Mouse (Mus musculus) embryonic facial prominence, embryonic 14.5 days (tissue): ENCODE results near the gene Olfr281. TPM values are rescaled to one million over a fixed set of nuclear protein-coding genes. Genes with fewer than 3 reads are reported as not detected.
"Not testable (repeated sequence)": the region's sequence is repeated elsewhere in the genome, so short reads cannot be mapped to it uniquely, and the experiment has no call there.

Source experiments
- ATAC-seq: fragments of 200-750 bp; cut with Nextera tagmentation; 2 replicates; pipeline ENCODE4 v1.8.0; 2017; ENCODE audit warnings: low read depth, moderate number of reproducible peaks, moderate TSS enrichment
- DNase-seq: peaks from one replicate; pipeline ENCODE4 v3.0.0-alpha.2; 2015; ENCODE audit warnings: low spot score
- H3K27ac ChIP-seq: fragments of 300-500 bp; sonication (generic); replicated peaks from 2 replicates; pipeline ENCODE4 v1.5.1; 2014; ENCODE audit warnings: low read depth, mild to moderate bottlenecking, low read length, moderate library complexity
- H3K27me3 ChIP-seq: fragments of 300-500 bp; sonication (generic); replicated peaks from 2 replicates; pipeline ENCODE4 v1.6.1; 2014; ENCODE audit warnings: low read length; ENCODE audit not compliant: control insufficient read depth, insufficient read depth
- H3K36me3 ChIP-seq: fragments of 300-500 bp; sonication (generic); 2 replicates; pipeline ENCODE4 v1.6.1; 2014; ENCODE audit warnings: low read length, mixed read lengths; ENCODE audit not compliant: control insufficient read depth, insufficient read depth
- H3K4me1 ChIP-seq: fragments of 300-500 bp; sonication (generic); 2 replicates; pipeline ENCODE4 v1.6.1; 2014; ENCODE audit warnings: antibody characterized with exemption, low read length; ENCODE audit not compliant: control insufficient read depth, insufficient read depth
- H3K4me2 ChIP-seq: fragments of 300-500 bp; sonication (generic); 2 replicates; pipeline ENCODE4 v1.6.1; 2014; ENCODE audit warnings: low read depth, mild to moderate bottlenecking, low read length, moderate library complexity, mixed read lengths
- H3K4me3 ChIP-seq: fragments of 300-500 bp; sonication (generic); 2 replicates; pipeline ENCODE4 v1.5.1; 2014; ENCODE audit warnings: low read depth, mild to moderate bottlenecking, low read length
- H3K9ac ChIP-seq: fragments of 300-500 bp; sonication (generic); 2 replicates; pipeline ENCODE4 v1.6.1; 2014; ENCODE audit warnings: low read depth, mild to moderate bottlenecking, low read length, moderate library complexity, mixed read lengths
- H3K9me3 ChIP-seq: fragments of 300-500 bp; sonication (generic); 2 replicates; pipeline ENCODE4 v1.6.1; 2016; ENCODE audit warnings: low read length; ENCODE audit not compliant: control insufficient read depth
- WGBS: fragments of 180-500 bp; shearing (Covaris S2); extraction: QIAGEN DNeasy Blood & Tissue Kit; methylation state at CpG from one replicate; pipeline ENCODE4 v1.1.7; 2014; 5-methylcytosine and 5-hydroxymethylcytosine counted together
- polyA plus RNA-seq: library from polyadenylated mRNA; unstranded; fragments of >200 nt; fragmentation: Nextera tagmentation; extraction: Ambion mirVana; gene quantifications from 2 replicates; pipeline ENCODE4 v1.2.1, GENCODE M21; 2014

Olfr281 gene
- polyA plus RNA-seq, 1 experiment from 2014 or later, result 0.22 TPM

GRCm38 (mm10) chr15:98424326-98424725, 28.1 kb upstream of the Olfr281 start:
- no peak overlapping the region for H3K9ac ChIP-seq
- DNase-seq, result peak; percentile 2
- no peak overlapping the region for H3K4me3 ChIP-seq
- H3K4me2 ChIP-seq, result peak overlapping the region; percentile 8; the same call in 1 of the 2 replicates
- WGBS, result 34% methylated on average over 14 of the region's 14 CpGs
- H3K36me3 ChIP-seq, result no peaks in the 10 kb centered on the region
- no peak overlapping the region for H3K27ac ChIP-seq
- no peak for ATAC-seq
- no peaks in the 10 kb centered on the region for H3K9me3 ChIP-seq
- H3K4me1 ChIP-seq, result peaks cover 8% of the 10 kb centered on the region; the same call in 1 of the 2 replicates
- H3K27me3 ChIP-seq, result no peaks in the 10 kb centered on the region

DNA sequence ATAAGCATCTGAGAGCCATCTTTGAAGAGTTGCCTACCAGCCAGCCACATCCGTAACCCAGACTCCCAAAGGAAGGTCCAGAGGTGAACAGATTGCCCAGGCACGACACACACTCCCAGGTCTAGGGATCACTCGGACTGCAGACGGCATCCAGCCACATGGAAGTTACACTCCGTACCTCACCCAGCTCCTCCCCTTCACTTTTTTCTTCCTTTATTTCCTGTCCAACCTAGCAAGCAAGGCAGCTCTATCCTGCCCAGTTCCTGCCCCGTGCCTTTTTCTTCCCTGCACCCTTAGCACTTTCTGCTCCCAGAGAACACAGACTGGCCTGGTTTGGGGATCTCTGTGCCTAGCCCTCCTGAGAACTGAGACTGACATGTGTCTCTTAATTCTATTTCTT, 27.6 kb upstream of the Olfr281 start:
- no peaks in the 10 kb centered on the region for H3K9me3 ChIP-seq
- H3K4me2 ChIP-seq, result peak overlapping the region; percentile 8; the same call in 1 of the 2 replicates
- H3K27me3 ChIP-seq, result no peaks in the 10 kb centered on the region
- no peak overlapping the region for H3K27ac ChIP-seq
- peaks cover 8% of the 10 kb centered on the region; the same call in 1 of the 2 replicates for H3K4me1 ChIP-seq
- no peak for DNase-seq
- H3K36me3 ChIP-seq, result no peaks in the 10 kb centered on the region
- no peak overlapping the region for H3K4me3 ChIP-seq
- H3K9ac ChIP-seq, result no peak overlapping the region
- WGBS, result 20% methylated on average over 6 of the region's 6 CpGs
- no peak for ATAC-seq

DNA sequence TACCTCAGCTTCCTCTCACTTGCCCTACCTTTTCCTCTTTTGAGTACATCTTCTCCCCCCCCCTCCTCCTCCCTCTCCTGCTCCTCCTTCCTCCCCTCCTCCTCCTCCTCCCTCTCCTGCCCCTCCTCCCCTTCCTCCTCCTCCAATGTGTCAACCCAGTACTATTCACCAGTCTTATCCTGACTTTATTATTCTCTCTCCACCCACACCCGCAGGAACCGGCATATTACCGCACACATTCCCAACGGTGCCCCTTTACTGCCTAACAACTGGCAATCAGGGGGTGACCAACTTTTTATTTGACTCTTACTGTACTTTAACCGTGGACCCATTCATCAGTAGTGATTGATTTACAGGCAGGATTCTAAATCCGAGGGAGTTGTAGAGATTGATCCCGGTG, 27.2 kb upstream of the Olfr281 start:
- Histone ChIP-seq H3K36me3 (no peaks in the 10 kb centered on the region), H3K4me1 (peaks cover 8% of the 10 kb centered on the region; the same call in 1 of the 2 replicates), H3K9ac (no peak overlapping the region), H3K4me2 (no peak overlapping the region), H3K27ac (no peak overlapping the region), H3K9me3 (no peaks in the 10 kb centered on the region), H3K27me3 (no peaks in the 10 kb centered on the region), H3K4me3 (no peak overlapping the region)
- DNase-seq (no peak), ATAC-seq (no peak)
- WGBS, result 87% methylated on average over 7 of the region's 7 CpGs

DNA sequence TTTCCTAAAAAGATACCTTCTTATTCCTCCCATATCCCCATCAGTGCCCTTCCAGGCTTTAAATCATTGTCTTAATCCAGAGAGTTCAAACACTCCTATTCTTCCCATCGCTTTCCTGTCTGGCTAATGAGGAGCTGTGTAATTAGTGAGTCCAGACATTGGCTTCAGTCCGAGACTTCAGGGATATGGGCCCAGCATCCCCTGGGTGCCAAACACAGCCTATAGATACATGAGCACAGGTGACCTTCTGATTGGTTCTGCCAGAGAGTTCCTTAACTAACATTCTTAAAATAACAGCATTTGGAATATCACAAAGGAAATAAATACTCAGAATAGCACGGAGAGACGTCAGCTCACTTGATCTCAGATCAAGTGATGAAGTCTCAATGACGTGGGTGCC, 21.5 kb upstream of the Olfr281 start, which contains the start of gene Olfr282:
TSS of gene Olfr282 (plus strand) at position 301 of the 400 bp plus-strand sequence.
- DNase-seq, H3K4me1 ChIP-seq, H3K9ac ChIP-seq, H3K27ac ChIP-seq, H3K4me2 ChIP-seq, ATAC-seq, H3K27me3 ChIP-seq, H3K9me3 ChIP-seq, H3K4me3 ChIP-seq, H3K36me3 ChIP-seq: not testable (repeated sequence)
- 60% methylated on average over 5 of the region's 5 CpGs for WGBS

DNA sequence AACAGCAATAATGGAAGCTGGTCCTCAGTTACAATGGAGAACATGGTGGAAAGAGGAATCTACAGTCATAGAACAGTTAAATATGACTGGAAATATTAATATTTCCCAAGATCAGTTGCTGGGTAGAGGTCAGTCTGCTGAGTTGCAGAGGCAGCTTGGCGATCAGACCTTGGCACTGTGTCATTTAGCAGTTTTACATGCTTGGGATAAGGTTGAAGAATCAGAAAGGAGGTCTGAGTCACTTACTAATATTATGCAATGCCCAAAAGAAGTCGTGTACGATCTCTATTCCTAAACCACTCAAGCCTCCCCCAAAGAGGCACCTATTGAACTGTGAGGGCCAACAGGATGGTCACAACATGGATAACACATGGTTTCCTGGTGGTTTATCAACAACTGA, 7.8 kb upstream of the Olfr281 start:
- ATAC-seq, result no peak

DNA sequence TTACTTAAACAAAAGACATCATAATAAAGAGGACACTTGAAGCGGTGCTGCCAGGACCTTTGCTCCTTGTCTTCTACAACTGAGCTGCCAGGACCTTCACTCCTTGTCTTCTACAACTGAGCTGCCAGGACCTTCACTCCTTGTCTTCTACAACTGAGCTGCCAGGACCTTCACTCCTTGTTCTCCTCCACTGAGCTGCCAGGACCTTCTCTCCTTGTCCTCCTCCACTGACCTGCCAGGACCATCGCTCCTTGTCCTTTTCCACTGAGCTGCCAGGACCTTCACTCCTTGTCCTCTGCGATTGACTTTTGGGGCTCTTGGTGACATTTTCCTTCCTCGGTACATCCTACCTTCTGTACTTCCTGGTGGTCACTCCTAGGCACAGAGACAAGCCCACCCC, 3.9 kb upstream of the Olfr281 start:
- WGBS, result 57% methylated on average over 4 of the region's 4 CpGs
- no peak overlapping the region for H3K9ac ChIP-seq
- no peak overlapping the region for H3K4me3 ChIP-seq
- H3K27me3 ChIP-seq, result no peaks in the 10 kb centered on the region
- peak; percentile 3 for DNase-seq
- ATAC-seq, result no peak
- no peak overlapping the region for H3K27ac ChIP-seq
- H3K4me1 ChIP-seq, result no peaks in the 10 kb centered on the region
- no peaks in the 10 kb centered on the region for H3K9me3 ChIP-seq
- H3K36me3 ChIP-seq, result no peaks in the 10 kb centered on the region
- no peak overlapping the region for H3K4me2 ChIP-seq

More for the DNA sequence above, 7.8 kb upstream of the Olfr281 start:
- 81% methylated on average over 3 of the region's 3 CpGs for WGBS
- no peaks in the 10 kb centered on the region for H3K9me3 ChIP-seq
- H3K9ac ChIP-seq, result no peak overlapping the region
- no peaks in the 10 kb centered on the region for H3K36me3 ChIP-seq
- no peak overlapping the region for H3K4me3 ChIP-seq
- no peaks in the 10 kb centered on the region for H3K27me3 ChIP-seq
- H3K4me2 ChIP-seq, result no peak overlapping the region
- H3K4me1 ChIP-seq, result no peaks in the 10 kb centered on the region
- H3K27ac ChIP-seq, result no peak overlapping the region
- no peak for DNase-seq

- Histone ChIP-seq H3K27me3 (no peaks in the 10 kb centered on the region), H3K36me3 (no peaks in the 10 kb centered on the region), H3K27ac (no peak within 1 kb of the TSS), H3K4me1 (no peaks in the 10 kb centered on the region), H3K9me3 (0 out of 2 replicates have a peak, but pooled peaks cover 3% of the 10 kb centered on the region), H3K4me2 (no peak within 1 kb of the TSS), H3K9ac (no peak within 1 kb of the TSS), H3K4me3 (no peak within 1 kb of the TSS)
- DNase-seq (no peak), ATAC-seq (no peak)
- WGBS, result 87% methylated on average over 4 of the region's 4 CpGs
Measured at GRCm38 (mm10) chr15:98469596-98469995, 17.2 kb downstream of the Olfr281 start, which contains the start of gene OR5BS1P. TSS of gene OR5BS1P (plus strand) at chr15:98469896.

- WGBS, result 92% methylated on average over 13 of the region's 13 CpGs
- Histone ChIP-seq H3K9ac (no peak overlapping the region), H3K4me2 (no peak overlapping the region), H3K4me3 (no peak overlapping the region), H3K27ac (no peak overlapping the region), H3K4me1 (no peaks in the 10 kb centered on the region), H3K36me3 (no peaks in the 10 kb centered on the region), H3K27me3 (no peaks in the 10 kb centered on the region), H3K9me3 (0 out of 2 replicates have a peak, but pooled peaks cover 3% of the 10 kb centered on the region)
- DNase-seq (no peak), ATAC-seq (no peak)
Measured at GRCm38 (mm10) chr15:98471539-98471938, 19.2 kb downstream of the Olfr281 start.

DNA sequence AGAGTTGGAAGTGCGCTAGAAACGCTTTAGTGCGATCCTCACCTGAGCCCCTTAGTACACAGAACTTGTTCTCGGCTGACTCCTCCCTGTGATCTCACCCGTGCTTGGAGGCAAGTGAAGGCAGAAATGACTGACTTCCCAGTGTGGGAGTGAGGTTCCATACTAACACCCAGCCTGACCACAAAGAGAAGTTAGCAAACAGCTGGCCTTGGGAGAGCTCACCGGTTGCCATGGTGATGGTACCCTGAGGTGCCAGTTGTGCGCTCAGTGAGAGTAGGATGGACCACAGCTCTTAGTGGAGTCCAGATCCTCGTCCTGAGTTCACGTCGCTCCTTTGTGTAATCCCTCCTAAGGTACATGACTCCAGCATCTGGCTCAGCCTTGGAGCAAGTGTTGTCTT, 22.6 kb downstream of the Olfr281 start:
- Histone ChIP-seq H3K9ac (no peak overlapping the region), H3K4me3 (no peak overlapping the region), H3K9me3 (no peaks in the 10 kb centered on the region), H3K27me3 (no peaks in the 10 kb centered on the region), H3K4me1 (no peaks in the 10 kb centered on the region), H3K36me3 (no peaks in the 10 kb centered on the region), H3K4me2 (no peak overlapping the region), H3K27ac (no peak overlapping the region)
- ATAC-seq (no peak), DNase-seq (no peak)
- WGBS, result 84% methylated on average over 10 of the region's 10 CpGs
